Mouse (Mus musculus): Measurements from ENCODE around the gene Hist1h4c.

DNA sequence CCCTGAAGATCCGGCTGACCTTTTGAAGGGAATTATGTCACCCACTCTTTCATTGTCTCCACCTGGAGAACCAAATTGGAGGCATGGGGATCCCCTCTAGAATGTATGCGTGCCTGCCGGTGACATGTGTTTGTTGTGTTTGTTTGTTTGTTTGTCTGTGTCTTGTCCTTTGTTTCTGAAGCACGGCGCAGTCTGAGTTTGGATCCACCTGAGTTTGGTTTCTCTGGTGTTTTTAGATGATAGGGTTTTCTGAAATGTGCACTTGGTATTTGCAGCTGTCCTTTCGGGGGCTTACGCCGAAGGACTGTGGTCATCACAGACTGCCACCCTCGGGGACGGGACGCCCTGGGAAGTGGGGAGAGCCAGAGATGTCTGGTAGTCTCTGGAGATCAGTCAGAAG, 18.9 kb upstream of the Hist1h4c start:
- TF ChIP-seq CTCF (IDR thresholded peaks at IDR 0.05; ENCODE audit: borderline replicate concordance, control insufficient read depth, extremely low read depth, insufficient read depth, low read length, poor library complexity) (no peak), POLR2A (IDR thresholded peaks at IDR 0.05; ENCODE audit: control insufficient read depth, extremely low read depth, insufficient read depth, low read length, poor library complexity) (no peak)
